Mouse (Mus musculus): ENCODE data around the gene Rpl29. TPM values are rescaled to one million over a fixed set of nuclear protein-coding genes. Genes with fewer than 3 reads are reported as not detected.

Rpl29 gene
- polyA plus RNA-seq, 1 experiment from 2014 or later, result 620 TPM

GRCm38 (mm10) chr9:106477649-106478048 lies 48.4 kb downstream of the Rpl29 start:
- peak overlapping the region; percentile 59 for H3K9ac ChIP-seq
- no peak overlapping the region for H3K27ac ChIP-seq (replicated peaks)
- peaks cover 10% of the 10 kb centered on the region for H3K36me3 ChIP-seq
- peaks cover 24% of the 10 kb centered on the region for H3K4me1 ChIP-seq (replicated peaks)
- no peak for ATAC-seq (ENCODE audit: low FRiP score, low read depth)
- H3K4me3 ChIP-seq, result peak overlapping the region; percentile 65
- no peaks in the 10 kb centered on the region for H3K27me3 ChIP-seq
- WGBS, result 4% methylated on average over 16 of the region's 16 CpGs
- H3K4me2 ChIP-seq, result peak overlapping the region; percentile 77
- no peaks in the 10 kb centered on the region for H3K9me3 ChIP-seq

- WGBS, result 85% methylated on average over 9 of the region's 9 CpGs
- Histone ChIP-seq H3K27me3 (no peaks in the 10 kb centered on the region), H3K9me3 (no peaks in the 10 kb centered on the region), H3K36me3 (peaks cover 14% of the 10 kb centered on the region), H3K4me2 (peak overlapping the region; percentile 77), H3K4me3 (peak overlapping the region; percentile 65), H3K27ac (replicated peaks) (no peak overlapping the region), H3K9ac (peak overlapping the region; percentile 59; the same call in 1 of the 2 replicates), H3K4me1 (replicated peaks) (peaks cover 24% of the 10 kb centered on the region)
- ATAC-seq (ENCODE audit: low FRiP score, low read depth), result no peak
These were observed 48.8 kb downstream of the Rpl29 start for GRCm38 (mm10) chr9:106478101-106478500.

GRCm38 (mm10) chr9:106480541-106480940 lies 51.3 kb downstream of the Rpl29 start:
- 96% methylated on average over 7 of the region's 7 CpGs for WGBS
- no peak for ATAC-seq (ENCODE audit: low FRiP score, low read depth)
- peaks cover 32% of the 10 kb centered on the region for H3K36me3 ChIP-seq

GRCm38 (mm10) chr9:106481075-106481474 lies 51.8 kb downstream of the Rpl29 start:
- H3K27ac ChIP-seq (replicated peaks), result no peak overlapping the region
- no peaks in the 10 kb centered on the region for H3K27me3 ChIP-seq
- H3K36me3 ChIP-seq, result peaks cover 35% of the 10 kb centered on the region
- no peak overlapping the region for H3K4me2 ChIP-seq
- H3K9ac ChIP-seq, result no peak overlapping the region
- H3K9me3 ChIP-seq, result no peaks in the 10 kb centered on the region
- 97% methylated on average over 15 of the region's 15 CpGs for WGBS
- no peak overlapping the region for H3K4me3 ChIP-seq
- H3K4me1 ChIP-seq (replicated peaks), result peaks cover 18% of the 10 kb centered on the region
- ATAC-seq (ENCODE audit: low FRiP score, low read depth), result no peak

More at GRCm38 (mm10) chr9:106480541-106480940, 51.3 kb downstream of the Rpl29 start:
- Histone ChIP-seq H3K9me3 (no peaks in the 10 kb centered on the region), H3K4me2 (no peak overlapping the region), H3K27me3 (no peaks in the 10 kb centered on the region), H3K27ac (replicated peaks) (no peak overlapping the region), H3K4me1 (replicated peaks) (peaks cover 19% of the 10 kb centered on the region), H3K9ac (no peak overlapping the region), H3K4me3 (no peak overlapping the region)

Other genes with a start within 250 kb of the Rpl29 start
- 17.6 and 21.2 TPM in 2 replicates for gene Ppm1m, start 229.7 kb upstream of the Rpl29 start, polyA plus RNA-seq (2015; fragmentation: Nextera tagmentation; extraction: Ambion mirVana)
- gene Twf2, start 226.3 kb upstream of the Rpl29 start, polyA plus RNA-seq (2015; fragmentation: Nextera tagmentation; extraction: Ambion mirVana), result 50.5 and 52.0 TPM in 2 replicates
- 0.09 and 0.10 TPM in 2 replicates for gene Tlr9, start 206.9 kb upstream of the Rpl29 start, polyA plus RNA-seq (2015; fragmentation: Nextera tagmentation; extraction: Ambion mirVana)
- 101 and 104 TPM in 2 replicates for gene Alas1, start 180.8 kb upstream of the Rpl29 start, polyA plus RNA-seq (2015; fragmentation: Nextera tagmentation; extraction: Ambion mirVana)
- 8.8 and 9.3 TPM in 2 replicates for gene Poc1a, start 148.4 kb upstream of the Rpl29 start, polyA plus RNA-seq (2015; fragmentation: Nextera tagmentation; extraction: Ambion mirVana)
- 13.3 and 15.0 TPM in 2 replicates for gene Dusp7, start 60.8 kb upstream of the Rpl29 start, polyA plus RNA-seq (2015; fragmentation: Nextera tagmentation; extraction: Ambion mirVana)
- gene Acy1, start 8.9 kb downstream of the Rpl29 start, polyA plus RNA-seq (2015; fragmentation: Nextera tagmentation; extraction: Ambion mirVana), result 22.9 and 24.9 TPM in 2 replicates
- gene Abhd14b, start 18.0 kb downstream of the Rpl29 start, polyA plus RNA-seq (2015; fragmentation: Nextera tagmentation; extraction: Ambion mirVana), result 9.2 and 11.3 TPM in 2 replicates
- gene Abhd14a, start 18.2 kb downstream of the Rpl29 start, polyA plus RNA-seq (2015; fragmentation: Nextera tagmentation; extraction: Ambion mirVana), result 77.0 and 80.7 TPM in 2 replicates
- gene Pcbp4, start 23.8 kb downstream of the Rpl29 start, polyA plus RNA-seq (2015; fragmentation: Nextera tagmentation; extraction: Ambion mirVana), result 246 and 264 TPM in 2 replicates
- gene Gpr62, start 36.5 kb downstream of the Rpl29 start, polyA plus RNA-seq (2015; fragmentation: Nextera tagmentation; extraction: Ambion mirVana), result 1.4 TPM in 2 replicates
- 45.7 and 45.9 TPM in 2 replicates for gene Rrp9, start 46.5 kb downstream of the Rpl29 start, polyA plus RNA-seq (2015; fragmentation: Nextera tagmentation; extraction: Ambion mirVana)
- 0.77 and 0.89 TPM in 2 replicates for gene Parp3, start 47.5 kb downstream of the Rpl29 start, polyA plus RNA-seq (2015; fragmentation: Nextera tagmentation; extraction: Ambion mirVana)
- gene Iqcf1, start 70.5 kb downstream of the Rpl29 start, polyA plus RNA-seq (2015; fragmentation: Nextera tagmentation; extraction: Ambion mirVana), result not detected in 2 replicates
- gene Iqcf5, start 85.1 kb downstream of the Rpl29 start, polyA plus RNA-seq (2015; fragmentation: Nextera tagmentation; extraction: Ambion mirVana), result not detected in 2 replicates
- not detected in 2 replicates for gene Iqcf3, start 132.2 kb downstream of the Rpl29 start, polyA plus RNA-seq (2015; fragmentation: Nextera tagmentation; extraction: Ambion mirVana)
- gene Iqcf4, start 141.5 kb downstream of the Rpl29 start, polyA plus RNA-seq (2015; fragmentation: Nextera tagmentation; extraction: Ambion mirVana), result not detected in 2 replicates
- not detected in 2 replicates for gene Iqcf6, start 197.1 kb downstream of the Rpl29 start, polyA plus RNA-seq (2015; fragmentation: Nextera tagmentation; extraction: Ambion mirVana)
- 8.7 and 9.7 TPM in 2 replicates for gene Grm2, start 226.6 kb downstream of the Rpl29 start, polyA plus RNA-seq (2015; fragmentation: Nextera tagmentation; extraction: Ambion mirVana)

Measured in hindbrain, embryonic 15.5 days (tissue).